Mouse (Mus musculus): ENCODE measurements around the gene Mlh3.

DNA sequence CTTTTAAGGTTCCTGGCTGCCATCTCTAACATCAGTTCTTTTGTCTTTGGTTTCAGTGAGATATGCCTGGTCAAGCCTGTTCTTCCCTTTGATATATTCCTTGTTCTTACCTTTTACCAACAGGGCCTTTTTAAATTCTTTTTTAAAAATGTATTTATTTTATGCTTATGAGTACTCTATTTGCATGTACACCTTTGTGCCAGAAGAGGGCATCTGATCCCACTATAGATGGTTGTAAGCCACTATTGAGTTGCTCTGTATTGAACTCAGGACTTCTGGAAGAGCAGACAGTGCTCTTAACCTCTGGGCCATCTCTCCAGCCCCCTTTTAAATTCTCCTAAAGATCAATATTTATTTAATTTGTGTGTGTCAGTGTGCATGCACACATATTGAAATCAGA, 22.5 kb upstream of the Mlh3 start:
- peak in 1 of 2 experiments; percentile 47; a peak in 2 of 4 replicates for TF ChIP-seq CTCF (conservative IDR thresholded peaks at IDR 0.05 in 1 of 2, IDR thresholded peaks at IDR 0.05 in 1 of 2; ENCODE audit: low read depth in 2 of 2, low read length in 2 of 2)
- no peak for TF ChIP-seq POLR2A (IDR thresholded peaks at IDR 0.05; ENCODE audit: low read depth, low read length)
- no peak for TF ChIP-seq CHD2 (IDR thresholded peaks at IDR 0.05; ENCODE audit: low read length)
- TF ChIP-seq ELF1 (IDR thresholded peaks at IDR 0.05; ENCODE audit: low read depth, low read length) = no peak
- TF ChIP-seq TBP (conservative IDR thresholded peaks at IDR 0.05; ENCODE audit: low read depth, low read length) = no peak
